Mouse (Mus musculus): ENCODE data around the gene Ufsp2. TPM values are rescaled to one million over a fixed set of nuclear protein-coding genes. Genes with fewer than 3 reads are reported as not detected.

Ufsp2 gene
- total and polyA plus RNA-seq, 3 experiments, result 45.0 to 58.9 TPM; not detected in 1

- DNase-seq (ENCODE audit: low read depth, low spot score), result peak; percentile 99
- Histone ChIP-seq H3K27ac (ENCODE audit: control insufficient read depth, low read depth, low read length) (peak overlapping the region; percentile 74), H3K9ac (ENCODE audit: control insufficient read depth, low read depth, low read length, poor library complexity, severe bottlenecking) (peak overlapping the region; percentile 75), H3K9me3 (replicated peaks; ENCODE audit: insufficient read depth, low read length) (no peaks in the 10 kb centered on the region), H3K36me3 (ENCODE audit: control insufficient read depth in 1 of 2, insufficient read depth in 2 of 2, low read length in 2 of 2) (peaks cover 19 to 24% of the 10 kb centered on the region in 2 experiments; a peak in 3 of 4 replicates), H3K79me2 (ENCODE audit: control insufficient read depth, insufficient read depth, low read length, poor library complexity) (peaks cover 8% of the 10 kb centered on the region), H3K4me3 (ENCODE audit: control insufficient read depth in 1 of 2, insufficient read depth in 1 of 2, low read depth in 2 of 2, low read length in 2 of 2) (peak overlapping the region; percentile 71 to 86), H3K27me3 (ENCODE audit: control insufficient read depth in 1 of 2, insufficient read depth in 2 of 2, low read length in 2 of 2) (no peaks in the 10 kb centered on the region), H3K4me1 (ENCODE audit: control insufficient read depth in 1 of 2, insufficient read depth in 2 of 2, low read length in 2 of 2) (peaks cover 11 to 20% of the 10 kb centered on the region in 2 experiments; a peak in 3 of 4 replicates)
- peak in 1 of 2 experiments; percentile 45; a peak in 1 of 4 replicates for TF ChIP-seq EP300 (IDR thresholded peaks at IDR 0.05; ENCODE audit: low read depth in 1 of 2, low read length in 2 of 2)
- 0 out of 2 replicates have a peak, but pooled peaks have one; percentile 11 for TF ChIP-seq BHLHE40 (IDR thresholded peaks at IDR 0.05; ENCODE audit: borderline replicate concordance, low read depth, low read length)
- peak; percentile 76 for TF ChIP-seq NELFE (IDR thresholded peaks at IDR 0.05; ENCODE audit: low read depth, low read length)
- TF ChIP-seq ZKSCAN1 (IDR thresholded peaks at IDR 0.05; ENCODE audit: low read depth, low read length), result no peak
- TF ChIP-seq TBP (IDR thresholded peaks at IDR 0.05; ENCODE audit: low read depth, low read length), result peak; percentile 86
- TF ChIP-seq ZC3H11A (IDR thresholded peaks at IDR 0.05; ENCODE audit: low read depth, low read length), result no peak
- TF ChIP-seq TCF12 (IDR thresholded peaks at IDR 0.05; ENCODE audit: low read depth, low read length), result peak; percentile 62; the same call in 1 of the 2 replicates
- TF ChIP-seq GABPA (IDR thresholded peaks at IDR 0.05; ENCODE audit: low read depth, low read length), result no peak
- no peak for TF ChIP-seq USF2 (IDR thresholded peaks at IDR 0.05; ENCODE audit: borderline replicate concordance in 1 of 2, insufficient read depth in 1 of 2, low read depth in 1 of 2, low read length in 2 of 2)
- TF ChIP-seq ETS1 (IDR thresholded peaks at IDR 0.05; ENCODE audit: low read depth, low read length), result peak; percentile 11; the same call in 1 of the 2 replicates
- TF ChIP-seq ELF1 (IDR thresholded peaks at IDR 0.05; ENCODE audit: low read depth, low read length), result no peak
- peak; percentile 79; the same call in 1 of the 2 replicates for TF ChIP-seq MAZ (IDR thresholded peaks at IDR 0.05; ENCODE audit: low read depth, low read length)
- 0 out of 2 replicates have a peak, but pooled peaks have one; percentile 11 for TF ChIP-seq POLR2AphosphoS5 (IDR thresholded peaks at IDR 0.05; ENCODE audit: borderline replicate concordance, low read depth, low read length)
- TF ChIP-seq MAX (IDR thresholded peaks at IDR 0.05; ENCODE audit: low read length), result peak; percentile 85
- no peak for TF ChIP-seq MAFK (IDR thresholded peaks at IDR 0.05; ENCODE audit: borderline replicate concordance, low read depth, low read length)
- TF ChIP-seq TAL1 (IDR thresholded peaks at IDR 0.05; ENCODE audit: low read length), result no peak
- peak; percentile 76 for TF ChIP-seq HCFC1 (IDR thresholded peaks at IDR 0.05; ENCODE audit: low read depth, low read length)
- no peak; the same call in 1 of the 2 replicates for TF ChIP-seq KAT2A (conservative IDR thresholded peaks at IDR 0.05; ENCODE audit: low read depth, low read length)
- TF ChIP-seq UBTF (IDR thresholded peaks at IDR 0.05; ENCODE audit: borderline replicate concordance, insufficient read depth, low read depth, low read length), result no peak
- peak; percentile 75 to 80 for TF ChIP-seq POLR2A (IDR thresholded peaks at IDR 0.05; ENCODE audit: control insufficient read depth in 1 of 2, insufficient read depth in 1 of 2, low read depth in 1 of 2, low read length in 2 of 2, poor library complexity in 1 of 2)
- TF ChIP-seq CHD2 (IDR thresholded peaks at IDR 0.05; ENCODE audit: low read length), result no peak
- TF ChIP-seq ZNF384 (IDR thresholded peaks at IDR 0.05; ENCODE audit: low read depth, low read length), result no peak
- peak; percentile 98 for TF ChIP-seq SIN3A (IDR thresholded peaks at IDR 0.05; ENCODE audit: low read length)
- peak; percentile 55; the same call in 1 of the 2 replicates for TF ChIP-seq MYC (IDR thresholded peaks at IDR 0.05; ENCODE audit: low read depth, low read length)
- TF ChIP-seq POLR2AphosphoS2 (IDR thresholded peaks at IDR 0.05; ENCODE audit: low read length), result peak; percentile 80
- no peak for TF ChIP-seq RCOR1 (IDR thresholded peaks at IDR 0.05; ENCODE audit: low read depth, low read length)
- TF ChIP-seq SMC3 (IDR thresholded peaks at IDR 0.05; ENCODE audit: low read depth, low read length), result no peak
- TF ChIP-seq USF1 (IDR thresholded peaks at IDR 0.05; ENCODE audit: low read depth, low read length), result peak; percentile 39; the same call in 1 of the 2 replicates
- no peak for TF ChIP-seq MYB (IDR thresholded peaks at IDR 0.05; ENCODE audit: low read depth, low read length)
- peak; percentile 96 for TF ChIP-seq NRF1 (IDR thresholded peaks at IDR 0.05; ENCODE audit: insufficient read depth, low read depth, low read length, poor library complexity, severe bottlenecking)
- no peak for TF ChIP-seq CHD1 (IDR thresholded peaks at IDR 0.05; ENCODE audit: low read depth, low read length)
- peak; percentile 95 for TF ChIP-seq ZMIZ1 (IDR thresholded peaks at IDR 0.05; ENCODE audit: low read depth, low read length)
- TF ChIP-seq MXI1 (IDR thresholded peaks at IDR 0.05; ENCODE audit: low read depth, low read length), result peak; percentile 98
- TF ChIP-seq JUND (IDR thresholded peaks at IDR 0.05; ENCODE audit: low read depth, low read length), result no peak
- no peak for TF ChIP-seq GATA1 (IDR thresholded peaks at IDR 0.05; ENCODE audit: low read depth, low read length)
These were observed 24.7 kb downstream of the Ufsp2 start for GRCm38 (mm10) chr8:45999784-46000705.
